Mouse (Mus musculus): ENCODE data around the gene Ccdc137. TPM values are rescaled to one million over a fixed set of nuclear protein-coding genes. Genes with fewer than 3 reads are reported as not detected.

Ccdc137 gene
- polyA plus RNA-seq, 1 experiment: 18.9 TPM

- TF ChIP-seq POLR2A (IDR thresholded peaks at IDR 0.05; ENCODE audit: low read depth, low read length): peak; percentile 14; the same call in 1 of the 2 replicates
- no peak for TF ChIP-seq CTCF (IDR thresholded peaks at IDR 0.05; ENCODE audit: borderline replicate concordance, insufficient read depth, low read length)
- H3K4me1 ChIP-seq (ENCODE audit: control insufficient read depth, insufficient read depth, low read length): no peaks in the 10 kb centered on the region
- H3K27ac ChIP-seq (ENCODE audit: insufficient read depth, low read length): peak overlapping the region; percentile 16
- peak overlapping the region; percentile 83 for H3K4me3 ChIP-seq (ENCODE audit: insufficient read depth, low read length)
Observed at GRCm38 (mm10) chr11:120457370-120457769, 545 bp upstream of the Ccdc137 start.

DNA sequence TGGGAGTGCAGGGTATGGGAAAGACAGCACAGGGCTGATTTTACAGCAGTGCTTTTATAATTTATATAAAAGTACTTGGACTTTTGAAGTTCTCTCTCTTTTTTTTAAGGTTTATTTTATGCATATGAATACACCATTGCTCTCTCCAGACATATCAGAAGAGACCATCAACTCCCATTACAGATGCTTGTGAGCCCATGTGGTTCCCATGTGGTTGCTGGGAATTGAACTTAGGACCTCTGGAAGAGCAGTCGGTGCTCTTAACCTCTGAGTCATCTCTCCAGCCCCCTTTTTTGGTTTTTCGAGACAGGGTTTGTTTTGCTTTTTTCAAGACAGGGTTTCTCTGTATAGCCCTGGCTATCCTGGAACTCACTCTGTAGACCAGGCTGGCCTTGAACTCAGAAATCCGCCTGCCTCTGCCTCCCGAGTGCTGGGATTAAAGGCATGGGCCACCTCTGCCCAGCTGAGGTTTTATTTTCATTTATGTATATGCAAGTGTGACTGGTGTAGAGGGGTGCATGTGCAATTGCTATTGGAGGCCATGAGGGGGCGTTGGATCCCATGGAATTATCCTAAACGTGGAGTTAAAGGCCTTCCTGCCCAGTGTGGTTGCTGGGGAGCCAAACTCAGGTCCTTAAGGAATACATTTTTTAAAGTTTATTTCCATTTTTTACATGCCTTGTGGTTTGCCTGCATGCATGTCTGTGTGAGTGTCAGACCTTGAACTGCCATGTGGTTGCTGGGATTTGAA is 1.1 kb downstream of the Ccdc137 start:
- TF ChIP-seq POLR2A (IDR thresholded peaks at IDR 0.05; ENCODE audit: low read depth, low read length) (no peak), CTCF (IDR thresholded peaks at IDR 0.05; ENCODE audit: borderline replicate concordance, insufficient read depth, low read length) (no peak)
- Histone ChIP-seq H3K4me1 (ENCODE audit: control insufficient read depth, insufficient read depth, low read length) (no peaks in the 10 kb centered on the region), H3K27ac (ENCODE audit: insufficient read depth, low read length) (no peak overlapping the region), H3K4me3 (ENCODE audit: insufficient read depth, low read length) (peak overlapping the region; percentile 83)

GRCm38 (mm10) chr11:120463536-120463935 is 5.6 kb downstream of the Ccdc137 start:
- Histone ChIP-seq H3K4me3 (ENCODE audit: insufficient read depth, low read length) (no peak overlapping the region), H3K4me1 (ENCODE audit: control insufficient read depth, insufficient read depth, low read length) (peaks cover 5% of the 10 kb centered on the region; the same call in 1 of the 2 replicates), H3K27ac (ENCODE audit: insufficient read depth, low read length) (no peak overlapping the region)
- no peak for TF ChIP-seq CTCF (IDR thresholded peaks at IDR 0.05; ENCODE audit: borderline replicate concordance, insufficient read depth, low read length)
- no peak for TF ChIP-seq POLR2A (IDR thresholded peaks at IDR 0.05; ENCODE audit: low read depth, low read length)

DNA sequence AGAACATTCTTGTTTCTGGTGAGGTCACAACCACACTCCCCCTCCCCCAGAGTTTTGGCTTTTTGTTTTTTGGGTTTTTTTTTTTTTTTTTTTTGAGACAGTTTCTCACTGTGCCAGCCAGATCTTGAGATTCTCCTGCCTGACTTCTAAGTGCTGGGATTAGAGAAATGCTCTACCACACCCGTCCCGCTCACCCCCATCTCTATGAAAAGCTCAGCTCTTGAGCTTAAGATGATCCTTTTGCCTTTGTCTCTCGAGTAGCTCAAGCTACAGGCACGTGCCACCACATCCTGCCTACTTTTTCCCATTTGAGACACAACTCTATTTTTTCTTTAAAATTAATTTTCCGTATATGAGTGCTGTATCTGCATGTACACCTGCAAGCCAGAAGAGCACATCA is 6.5 kb downstream of the Ccdc137 start:
- H3K4me3 ChIP-seq (ENCODE audit: insufficient read depth, low read length): no peak overlapping the region
- TF ChIP-seq POLR2A (IDR thresholded peaks at IDR 0.05; ENCODE audit: low read depth, low read length) (no peak), CTCF (IDR thresholded peaks at IDR 0.05; ENCODE audit: borderline replicate concordance, insufficient read depth, low read length) (no peak)

GRCm38 (mm10) chr11:120465521-120465920 is 7.6 kb downstream of the Ccdc137 start:
- TF ChIP-seq CTCF (IDR thresholded peaks at IDR 0.05; ENCODE audit: borderline replicate concordance, insufficient read depth, low read length) (no peak), POLR2A (IDR thresholded peaks at IDR 0.05; ENCODE audit: low read depth, low read length) (no peak)
- Histone ChIP-seq H3K27ac (ENCODE audit: insufficient read depth, low read length) (no peak overlapping the region), H3K4me3 (ENCODE audit: insufficient read depth, low read length) (0 out of 2 replicates have a peak overlapping the region, but pooled peaks have one; percentile 7), H3K4me1 (ENCODE audit: control insufficient read depth, insufficient read depth, low read length) (peaks cover 5% of the 10 kb centered on the region; the same call in 1 of the 2 replicates)

More for the DNA sequence above, 6.5 kb downstream of the Ccdc137 start:
- H3K4me1 ChIP-seq (ENCODE audit: control insufficient read depth, insufficient read depth, low read length): peaks cover 5% of the 10 kb centered on the region; the same call in 1 of the 2 replicates
- H3K27ac ChIP-seq (ENCODE audit: insufficient read depth, low read length): no peak overlapping the region

- H3K4me1 ChIP-seq (ENCODE audit: control insufficient read depth, insufficient read depth, low read length): peaks cover 5% of the 10 kb centered on the region; the same call in 1 of the 2 replicates
- TF ChIP-seq CTCF (IDR thresholded peaks at IDR 0.05; ENCODE audit: borderline replicate concordance, insufficient read depth, low read length) (no peak), POLR2A (IDR thresholded peaks at IDR 0.05; ENCODE audit: low read depth, low read length) (peak; percentile 73)
Observed at GRCm38 (mm10) chr11:120467051-120467735, 9.3 kb downstream of the Ccdc137 start, which contains the start of gene Arl16. Arl16 (minus strand) TSS chr11:120467607.

DNA sequence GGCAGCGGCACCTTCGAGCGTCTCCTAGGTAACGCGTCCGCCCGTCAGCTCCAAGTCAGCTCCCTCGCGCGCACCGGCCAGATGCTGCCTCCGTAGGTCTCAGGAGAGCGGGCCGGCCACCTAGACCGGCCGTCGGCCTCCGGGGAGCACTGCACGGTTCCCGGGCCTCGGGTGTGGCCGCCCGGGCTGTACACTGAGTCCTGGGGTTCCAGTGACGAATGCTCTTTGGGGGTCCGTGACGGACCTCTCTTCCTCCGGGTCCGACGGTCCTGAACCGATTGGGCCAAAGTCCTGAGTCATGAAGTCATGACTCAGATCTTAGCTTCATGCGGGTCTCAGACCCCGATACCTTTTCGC is 9.8 kb downstream of the Ccdc137 start:
- Histone ChIP-seq H3K4me1 (ENCODE audit: control insufficient read depth, insufficient read depth, low read length) (peaks cover 5% of the 10 kb centered on the region; the same call in 1 of the 2 replicates), H3K27ac (ENCODE audit: insufficient read depth, low read length) (no peak overlapping the region), H3K4me3 (ENCODE audit: insufficient read depth, low read length) (peak overlapping the region; percentile 88)
- no peak for TF ChIP-seq CTCF (IDR thresholded peaks at IDR 0.05; ENCODE audit: borderline replicate concordance, insufficient read depth, low read length)
- TF ChIP-seq POLR2A (IDR thresholded peaks at IDR 0.05; ENCODE audit: low read depth, low read length): no peak

More at GRCm38 (mm10) chr11:120467051-120467735, 9.3 kb downstream of the Ccdc137 start, which contains the start of gene Arl16:
- peak within 1 kb of the TSS; percentile 88 for H3K4me3 ChIP-seq (ENCODE audit: insufficient read depth, low read length)
- no peak within 1 kb of the TSS for H3K27ac ChIP-seq (ENCODE audit: insufficient read depth, low read length)

GRCm38 (mm10) chr11:120472052-120472451 is 14.1 kb downstream of the Ccdc137 start:
- Histone ChIP-seq H3K4me3 (ENCODE audit: insufficient read depth, low read length) (no peak overlapping the region), H3K27ac (ENCODE audit: insufficient read depth, low read length) (no peak overlapping the region), H3K4me1 (ENCODE audit: control insufficient read depth, insufficient read depth, low read length) (no peaks in the 10 kb centered on the region)
- TF ChIP-seq POLR2A (IDR thresholded peaks at IDR 0.05; ENCODE audit: low read depth, low read length) (no peak), CTCF (IDR thresholded peaks at IDR 0.05; ENCODE audit: borderline replicate concordance, insufficient read depth, low read length) (no peak)

DNA sequence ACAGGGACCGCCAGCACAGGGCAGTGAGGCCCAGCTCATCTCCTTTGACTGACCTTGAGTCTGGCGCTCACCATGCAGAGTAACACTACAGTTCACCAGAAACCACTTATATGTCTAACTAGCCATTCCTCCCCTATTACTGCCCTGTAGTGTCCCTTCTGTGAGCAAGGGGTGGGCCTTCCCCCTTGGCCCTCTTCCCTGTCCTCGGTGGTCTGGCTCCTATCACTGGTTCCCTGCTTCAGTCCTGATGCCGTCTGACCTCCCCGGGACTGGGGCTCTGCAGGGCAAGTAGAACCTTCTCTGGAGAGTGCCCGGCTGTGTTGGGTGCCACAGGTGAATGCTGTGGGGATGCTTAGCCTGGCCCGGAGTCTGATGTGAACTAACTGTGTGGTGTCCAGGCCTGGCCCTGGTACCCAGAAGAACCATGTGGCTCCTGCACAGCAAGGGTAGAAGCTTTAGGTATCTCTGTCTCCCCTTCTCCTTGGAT is 25.6 kb downstream of the Ccdc137 start:
- Histone ChIP-seq H3K4me1 (ENCODE audit: control insufficient read depth, insufficient read depth, low read length) (no peaks in the 10 kb centered on the region; the same call in 1 of the 2 replicates), H3K27ac (ENCODE audit: insufficient read depth, low read length) (no peak overlapping the region), H3K4me3 (ENCODE audit: insufficient read depth, low read length) (no peak overlapping the region)
- TF ChIP-seq CTCF (IDR thresholded peaks at IDR 0.05; ENCODE audit: borderline replicate concordance, insufficient read depth, low read length) (no peak), POLR2A (IDR thresholded peaks at IDR 0.05; ENCODE audit: low read depth, low read length) (no peak)

Measured in embryonic fibroblast, embryonic 13.5 days (primary cell).